Mouse (Mus musculus): Measurements from ENCODE around the gene Far2.

Far2 gene

GRCm38 (mm10) chr6:148218235-148219076 is 171.4 kb downstream of the Far2 start:
- DNase-seq (ENCODE audit: low spot score in 2 of 2): no peak

GRCm38 (mm10) chr6:148222686-148223085 is 175.6 kb downstream of the Far2 start:
- DNase-seq (ENCODE audit: low spot score in 2 of 2): no peak

- no peak for DNase-seq (ENCODE audit: low spot score in 2 of 2)
These were observed 180.5 kb downstream of the Far2 start for GRCm38 (mm10) chr6:148227542-148227941.
